Mouse (Mus musculus): ENCODE results near the gene Spg7.

The Spg7 gene

DNA sequence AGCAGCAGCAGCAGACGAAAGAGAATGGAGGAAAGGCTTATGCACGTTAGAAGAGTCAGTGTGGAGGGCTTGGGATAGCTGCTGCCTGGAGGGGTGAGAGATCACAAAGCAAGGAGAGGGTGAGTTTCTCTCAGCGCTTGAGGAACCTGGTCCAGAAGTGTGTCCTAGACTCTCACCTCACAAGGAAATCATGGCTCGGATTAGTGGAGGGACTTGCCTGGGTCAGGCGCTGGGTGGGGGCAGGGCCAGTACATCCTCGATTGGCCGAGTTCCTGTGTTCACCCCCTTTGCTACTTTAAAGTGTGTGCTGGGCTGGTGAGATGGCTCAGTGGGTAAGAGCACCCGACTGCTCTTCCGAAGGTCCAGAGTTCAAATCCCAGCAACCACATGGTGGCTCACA is 73.1 kb downstream of the Spg7 start:
- no peak for DNase-seq

- no peak for DNase-seq
Measured at GRCm38 (mm10) chr8:123136287-123136686, 73.5 kb downstream of the Spg7 start.

DNA sequence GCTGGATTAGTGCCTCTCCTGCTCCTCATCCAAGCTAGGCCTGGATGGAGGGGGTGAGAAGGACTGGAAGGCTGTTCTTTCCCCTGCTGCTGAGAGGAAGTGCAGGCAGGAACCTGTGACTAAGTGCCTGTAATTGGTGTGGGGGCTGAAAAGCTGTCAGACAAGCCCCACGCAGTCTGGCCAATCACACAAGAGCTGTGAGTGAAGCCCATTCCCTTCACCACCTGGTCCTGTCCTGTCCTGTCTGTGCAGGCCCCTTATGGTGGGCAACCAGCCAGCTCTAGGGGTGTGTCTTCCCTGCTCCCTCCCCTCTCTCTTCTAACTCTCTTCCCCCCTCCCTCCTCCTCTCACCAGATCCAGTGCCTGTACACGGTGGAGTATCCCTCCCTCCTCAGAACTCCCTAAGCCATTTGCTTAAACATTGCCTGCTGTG is 74.9 kb downstream of the Spg7 start:
- DNase-seq = no peak

- DNase-seq = no peak
Measured at GRCm38 (mm10) chr8:123138741-123139140, 76.0 kb downstream of the Spg7 start.

GRCm38 (mm10) chr8:123141741-123142462 is 79.2 kb downstream of the Spg7 start:
- DNase-seq = peak; percentile 68

DNA sequence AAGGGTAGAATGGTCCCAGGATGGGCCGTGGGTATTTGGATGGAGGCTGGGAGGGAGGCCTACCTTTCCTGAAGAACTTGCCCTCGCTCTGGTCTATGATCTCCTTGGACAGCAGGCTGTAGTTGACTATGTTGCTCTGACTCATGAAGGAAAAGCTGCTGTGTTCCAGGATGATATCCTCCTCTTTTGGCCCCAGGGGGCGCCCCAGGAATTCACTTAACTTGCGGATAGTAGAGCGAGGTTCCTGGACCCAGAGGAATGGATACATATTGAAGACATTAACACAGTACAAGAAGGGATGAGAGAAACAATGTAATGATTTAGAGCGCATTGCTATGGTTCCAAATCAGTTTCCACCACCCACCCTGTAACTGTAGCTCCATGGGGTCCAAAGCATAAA is 82.5 kb downstream of the Spg7 start:
- no peak for DNase-seq

DNA sequence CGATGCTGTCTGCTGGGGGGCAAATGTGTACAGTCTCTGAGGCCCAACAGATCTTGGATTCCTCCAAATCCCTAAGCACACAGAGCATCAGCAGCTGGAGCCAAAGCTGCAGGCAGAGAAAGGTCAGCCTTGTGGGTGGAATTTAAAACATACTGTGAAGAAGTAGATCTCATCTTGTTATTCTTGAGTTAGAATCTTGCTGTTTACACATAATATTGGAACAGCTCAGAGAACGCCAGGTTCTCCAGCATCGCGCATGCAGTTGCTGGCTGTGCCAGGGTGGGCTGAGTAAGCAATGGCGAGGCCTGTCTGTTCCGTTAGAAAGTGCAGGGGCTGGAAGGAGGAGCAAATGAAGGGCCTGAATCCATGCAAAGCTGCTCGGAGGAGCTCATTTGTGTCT is 83.6 kb downstream of the Spg7 start:
- DNase-seq = no peak
